Mouse (Mus musculus): Measurements from ENCODE around the gene Xrra1. TPM values are rescaled to one million over a fixed set of nuclear protein-coding genes. Genes with fewer than 3 reads are reported as not detected.
"Not testable (repeated sequence)": the region's sequence is repeated elsewhere in the genome, so short reads cannot be mapped to it uniquely, and the experiment has no call there.

The Xrra1 gene
- polyA plus RNA-seq, 1 experiment from 2014 or later: 1.1 TPM

DNA sequence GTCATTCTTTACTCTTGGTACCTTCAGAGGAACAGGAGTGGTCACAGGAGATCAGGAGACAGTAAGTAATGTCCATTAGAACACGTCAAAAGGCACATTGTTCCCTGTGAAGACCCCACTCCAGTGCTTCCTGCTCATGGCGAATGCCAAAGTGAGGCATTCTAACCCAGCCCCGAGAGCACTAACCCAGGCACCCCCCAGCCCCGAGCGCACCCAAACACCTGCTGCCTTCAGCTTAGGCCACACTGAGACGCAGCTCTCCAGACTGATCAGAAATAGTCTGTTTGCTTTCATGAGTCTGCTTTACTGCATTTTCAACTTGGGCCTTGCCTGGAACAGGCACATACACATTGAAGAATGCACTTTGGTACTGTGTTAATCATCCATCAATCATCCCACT lies 61.1 kb downstream of the Xrra1 start:
- DNase-seq (ENCODE audit: low spot score): no peak
- Histone ChIP-seq H3K36me3 (ENCODE audit: insufficient read depth, low read length) (peaks cover 6% of the 10 kb centered on the region), H3K4me2 (replicated peaks; ENCODE audit: low read depth, low read length) (no peak overlapping the region), H3K4me1 (ENCODE audit: insufficient read depth, low read depth, low read length) (peaks cover 17% of the 10 kb centered on the region; the same call in 1 of the 2 replicates), H3K27me3 (replicated peaks; ENCODE audit: insufficient read depth, low read length) (no peaks in the 10 kb centered on the region), H3K27ac (ENCODE audit: low read length) (no peak overlapping the region), H3K9ac (replicated peaks; ENCODE audit: low read depth) (no peak overlapping the region), H3K4me3 (ENCODE audit: low read depth, low read length) (no peak overlapping the region), H3K9me3 (ENCODE audit: low read length) (no peaks in the 10 kb centered on the region)
- WGBS: 74% methylated on average over 6 of the region's 6 CpGs
- TF ChIP-seq EP300 (IDR thresholded peaks at IDR 0.05): no peak
- TF ChIP-seq CTCF (IDR thresholded peaks at IDR 0.05): no peak
- ATAC-seq: no peak

DNA sequence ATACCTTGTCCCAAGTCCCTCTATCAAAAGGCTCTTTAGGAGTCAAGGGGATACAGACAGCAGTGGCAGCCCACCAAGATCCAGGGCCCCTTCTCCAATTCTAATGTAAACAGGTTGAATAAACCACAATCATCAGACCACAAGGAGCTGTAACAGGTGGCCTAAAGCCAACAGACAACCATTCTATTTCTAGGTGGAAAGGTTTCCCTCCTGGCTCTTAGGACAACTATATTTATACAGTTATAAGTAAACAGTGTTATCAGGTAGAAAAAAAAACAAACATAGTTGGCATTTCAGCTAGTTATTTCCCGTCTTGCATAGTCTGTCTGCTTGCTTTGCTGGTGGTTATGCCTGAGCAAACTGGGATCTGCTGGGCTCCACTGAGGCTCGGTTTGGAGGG lies 61.5 kb downstream of the Xrra1 start:
- peak; percentile 56 for DNase-seq (ENCODE audit: low spot score)

DNA sequence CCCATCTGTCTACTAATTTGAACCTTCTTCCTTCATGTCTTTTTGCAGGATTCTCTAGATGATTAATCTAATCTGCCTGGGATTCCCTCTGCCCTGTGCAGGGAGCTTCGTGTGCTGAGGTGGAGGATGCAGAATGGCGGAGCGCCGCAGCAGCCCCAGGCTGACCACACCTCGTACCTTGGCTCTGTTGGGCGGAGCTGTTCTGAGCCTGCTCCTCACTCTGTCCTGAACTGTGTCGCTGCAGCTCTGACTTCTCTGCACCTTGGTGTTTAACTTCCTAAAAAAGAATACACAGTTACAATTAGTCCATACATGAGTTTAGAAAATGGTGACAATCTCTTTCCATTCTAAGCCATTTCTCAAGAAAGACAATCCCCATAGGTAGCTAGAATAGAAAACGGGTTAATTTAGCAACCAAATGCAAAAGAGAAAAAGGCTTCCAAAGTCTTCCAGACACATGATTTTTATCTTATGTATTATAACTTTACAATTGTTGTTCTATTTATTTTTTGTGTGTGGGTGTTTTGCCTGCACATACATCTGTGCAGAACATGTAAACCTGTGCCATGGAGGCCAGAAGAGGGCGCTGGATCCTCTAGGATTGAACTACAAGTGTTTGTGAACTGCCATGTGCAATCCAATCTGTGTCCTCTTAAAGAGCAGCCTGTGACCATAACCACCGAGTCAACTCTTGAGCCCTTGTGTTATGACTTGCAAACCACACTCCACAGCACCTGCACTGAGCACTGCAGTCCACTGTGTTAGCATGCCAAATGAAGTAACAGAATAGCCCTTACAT lies 68.2 kb downstream of the Xrra1 start:
- Histone ChIP-seq H3K27me3 (replicated peaks; ENCODE audit: insufficient read depth, low read length) (no peaks in the 10 kb centered on the region), H3K4me2 (replicated peaks; ENCODE audit: low read depth, low read length) (no peak overlapping the region), H3K27ac (ENCODE audit: low read length) (no peak overlapping the region), H3K36me3 (ENCODE audit: insufficient read depth, low read length) (peaks cover 14% of the 10 kb centered on the region), H3K4me1 (ENCODE audit: insufficient read depth, low read depth, low read length) (no peaks in the 10 kb centered on the region), H3K4me3 (ENCODE audit: low read depth, low read length) (no peak overlapping the region), H3K9me3 (ENCODE audit: low read length) (no peaks in the 10 kb centered on the region), H3K9ac (replicated peaks; ENCODE audit: low read depth) (no peak overlapping the region)
- DNase-seq (ENCODE audit: low spot score) (peak; percentile 84), ATAC-seq (peak; percentile 71)
- TF ChIP-seq CTCF (IDR thresholded peaks at IDR 0.05): peak; percentile 84
- TF ChIP-seq EP300 (IDR thresholded peaks at IDR 0.05): no peak
- 73% methylated on average over 10 of the region's 10 CpGs for WGBS

More for the DNA sequence above, 61.5 kb downstream of the Xrra1 start:
- peak; percentile 43 for ATAC-seq
- 34% methylated on average over 2 of the region's 2 CpGs for WGBS
- H3K9me3 ChIP-seq (ENCODE audit: low read length): no peaks in the 10 kb centered on the region
- H3K27ac ChIP-seq (ENCODE audit: low read length): no peak overlapping the region
- TF ChIP-seq EP300 (IDR thresholded peaks at IDR 0.05): no peak; the same call in 1 of the 2 replicates
- TF ChIP-seq CTCF (IDR thresholded peaks at IDR 0.05): no peak
- H3K36me3 ChIP-seq (ENCODE audit: insufficient read depth, low read length): peaks cover 6% of the 10 kb centered on the region
- peaks cover 17% of the 10 kb centered on the region; the same call in 1 of the 2 replicates for H3K4me1 ChIP-seq (ENCODE audit: insufficient read depth, low read depth, low read length)
- no peak overlapping the region for H3K9ac ChIP-seq (replicated peaks; ENCODE audit: low read depth)
- no peaks in the 10 kb centered on the region for H3K27me3 ChIP-seq (replicated peaks; ENCODE audit: insufficient read depth, low read length)
- no peak overlapping the region for H3K4me2 ChIP-seq (replicated peaks; ENCODE audit: low read depth, low read length)
- no peak overlapping the region for H3K4me3 ChIP-seq (ENCODE audit: low read depth, low read length)

DNA sequence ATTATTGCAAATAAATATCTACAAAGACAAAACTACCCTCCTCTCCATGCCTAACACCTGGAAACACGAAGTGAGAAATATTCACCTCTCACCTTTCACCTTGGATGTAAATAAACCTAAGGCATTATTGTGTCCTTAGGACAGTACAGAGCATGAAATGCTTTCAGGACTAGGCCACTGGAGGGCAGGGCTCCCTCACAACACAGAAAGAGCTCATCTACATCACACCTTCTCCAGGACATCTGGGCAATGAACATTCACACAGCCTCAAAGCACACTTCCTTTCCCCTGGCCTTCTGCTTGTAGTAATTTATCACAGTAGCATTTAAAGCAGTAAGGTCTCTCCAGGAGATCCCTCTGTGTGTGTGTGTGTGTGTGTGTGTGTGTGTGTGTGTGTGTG lies 76.8 kb downstream of the Xrra1 start:
- 64% methylated on average over 1 of the region's 1 CpGs for WGBS
- peaks cover 19% of the 10 kb centered on the region; the same call in 1 of the 2 replicates for H3K36me3 ChIP-seq (ENCODE audit: insufficient read depth, low read length)

DNA sequence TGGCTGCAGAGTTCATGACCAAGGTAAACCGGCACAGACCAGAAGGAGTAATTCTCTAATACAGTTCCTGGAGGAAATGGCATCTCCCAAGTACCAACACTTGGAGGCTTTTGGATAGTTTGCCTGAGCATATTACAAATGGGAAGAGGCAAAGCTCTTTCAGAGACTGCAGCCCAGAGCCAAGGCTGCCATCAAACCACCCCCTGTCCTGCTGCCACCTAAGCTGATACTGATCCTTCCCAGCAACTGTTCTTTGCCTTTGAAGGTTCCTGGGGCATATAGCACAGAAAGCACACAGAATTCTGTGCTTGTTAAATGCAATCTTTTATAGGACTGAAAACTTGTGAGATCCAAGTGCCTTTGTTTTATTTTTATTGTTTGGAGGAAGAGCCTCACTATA lies 81.8 kb downstream of the Xrra1 start:
- DNase-seq (ENCODE audit: low spot score): no peak
- WGBS: 96% methylated on average over 1 of the region's 1 CpGs
- no peak overlapping the region for H3K4me3 ChIP-seq (ENCODE audit: low read depth, low read length)
- H3K9ac ChIP-seq (replicated peaks; ENCODE audit: low read depth): no peak overlapping the region
- ATAC-seq: no peak
- H3K4me1 ChIP-seq (ENCODE audit: insufficient read depth, low read depth, low read length): no peaks in the 10 kb centered on the region
- peaks cover 25% of the 10 kb centered on the region for H3K36me3 ChIP-seq (ENCODE audit: insufficient read depth, low read length)
- H3K27ac ChIP-seq (ENCODE audit: low read length): no peak overlapping the region
- no peak for TF ChIP-seq CTCF (IDR thresholded peaks at IDR 0.05)
- TF ChIP-seq EP300 (IDR thresholded peaks at IDR 0.05): no peak
- H3K9me3 ChIP-seq (ENCODE audit: low read length): no peaks in the 10 kb centered on the region
- no peaks in the 10 kb centered on the region for H3K27me3 ChIP-seq (replicated peaks; ENCODE audit: insufficient read depth, low read length)
- no peak overlapping the region for H3K4me2 ChIP-seq (replicated peaks; ENCODE audit: low read depth, low read length)

More for the DNA sequence above, 76.8 kb downstream of the Xrra1 start:
- TF ChIP-seq CTCF (IDR thresholded peaks at IDR 0.05) (peak; percentile 68), EP300 (IDR thresholded peaks at IDR 0.05) (no peak)
- no peak for ATAC-seq
- Histone ChIP-seq H3K27me3 (replicated peaks; ENCODE audit: insufficient read depth, low read length) (no peaks in the 10 kb centered on the region), H3K4me3 (ENCODE audit: low read depth, low read length) (no peak overlapping the region), H3K27ac (ENCODE audit: low read length) (no peak overlapping the region), H3K4me2 (replicated peaks; ENCODE audit: low read depth, low read length) (no peak overlapping the region), H3K9ac (replicated peaks; ENCODE audit: low read depth) (no peak overlapping the region), H3K4me1 (ENCODE audit: insufficient read depth, low read depth, low read length) (no peaks in the 10 kb centered on the region), H3K9me3 (ENCODE audit: low read length) (no peaks in the 10 kb centered on the region)
- peak; percentile 41 for DNase-seq (ENCODE audit: low spot score)

DNA sequence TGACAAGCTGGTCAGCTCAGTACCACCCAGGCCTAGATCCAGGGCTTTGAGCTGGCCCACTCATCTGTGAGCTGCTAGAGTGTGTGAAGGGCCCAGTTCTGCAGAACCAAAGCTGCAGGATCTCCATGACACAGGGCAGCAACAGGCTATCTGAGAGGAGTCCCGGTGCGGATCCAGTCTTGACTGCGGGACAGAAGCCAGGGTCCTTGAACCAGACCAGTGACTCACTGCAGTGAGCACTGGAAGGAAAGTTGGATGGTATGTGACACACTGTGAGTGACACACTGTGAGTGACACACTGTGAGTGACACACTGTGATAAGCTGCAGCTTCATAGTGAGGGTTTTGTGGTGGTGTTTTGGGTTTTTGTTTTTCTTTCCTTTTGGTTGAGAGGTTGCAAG lies 85.6 kb downstream of the Xrra1 start:
- H3K36me3 ChIP-seq (ENCODE audit: insufficient read depth, low read length): peaks cover 25% of the 10 kb centered on the region
- H3K9ac ChIP-seq (replicated peaks; ENCODE audit: low read depth): no peak overlapping the region
- no peak overlapping the region for H3K27ac ChIP-seq (ENCODE audit: low read length)
- WGBS: 99% methylated on average over 3 of the region's 3 CpGs
- TF ChIP-seq CTCF (IDR thresholded peaks at IDR 0.05) (no peak), EP300 (IDR thresholded peaks at IDR 0.05) (no peak)
- no peak for DNase-seq (ENCODE audit: low spot score)
- H3K4me3 ChIP-seq (ENCODE audit: low read depth, low read length): no peak overlapping the region
- H3K9me3 ChIP-seq (ENCODE audit: low read length): no peaks in the 10 kb centered on the region
- H3K4me1 ChIP-seq (ENCODE audit: insufficient read depth, low read depth, low read length): no peaks in the 10 kb centered on the region
- H3K4me2 ChIP-seq (replicated peaks; ENCODE audit: low read depth, low read length): no peak overlapping the region
- H3K27me3 ChIP-seq (replicated peaks; ENCODE audit: insufficient read depth, low read length): no peaks in the 10 kb centered on the region
- ATAC-seq: no peak

DNA sequence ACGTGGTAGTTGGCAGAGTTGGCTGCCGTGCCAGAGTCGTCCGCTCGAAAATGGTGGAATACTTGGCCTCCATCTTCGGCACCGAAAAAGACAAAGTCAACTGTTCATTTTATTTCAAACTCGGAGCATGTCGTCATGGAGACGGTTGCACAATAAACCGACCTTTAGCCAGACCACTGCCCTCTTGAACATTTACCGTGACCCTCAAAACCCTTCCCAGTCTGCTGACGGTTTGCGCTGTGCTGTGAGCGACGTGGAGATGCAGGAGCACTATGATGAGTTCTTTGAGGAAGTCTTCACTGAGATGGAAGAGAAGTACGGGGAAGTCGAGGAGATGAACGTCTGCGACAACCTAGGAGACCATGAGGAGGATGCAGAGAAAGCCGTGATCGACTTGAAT lies 86.1 kb downstream of the Xrra1 start:
- DNase-seq (ENCODE audit: low spot score); H3K27ac ChIP-seq (ENCODE audit: low read length); H3K9me3 ChIP-seq (ENCODE audit: low read length); H3K4me3 ChIP-seq (ENCODE audit: low read depth, low read length); H3K4me1 ChIP-seq (ENCODE audit: insufficient read depth, low read depth, low read length); H3K9ac ChIP-seq (replicated peaks; ENCODE audit: low read depth); H3K27me3 ChIP-seq (replicated peaks; ENCODE audit: insufficient read depth, low read length); ATAC-seq; H3K4me2 ChIP-seq (replicated peaks; ENCODE audit: low read depth, low read length): not testable (repeated sequence)
- WGBS: 92% methylated on average over 22 of the region's 22 CpGs
- peaks cover 25% of the 10 kb centered on the region for H3K36me3 ChIP-seq (ENCODE audit: insufficient read depth, low read length)
